In genomic region chrX:37074262-37074892, GRCm38 (mm10) we compare ENCODE assay signal across 9 mouse cellular contexts. TPM values are rescaled to one million over a fixed set of nuclear protein-coding genes. Genes with fewer than 3 reads are reported as not detected.
A peak's percentile ranks its signal among the peaks of the same experiment; 100 is the strongest.
DNase-seq lines count a peak whose midpoint lies in the region; ATAC-seq and TF ChIP-seq lines count a peak whose summit lies in the region.
"Had no signal": no experiment of that assay in that cellular context is flagged by ENCODE, and none has a peak within 500 bp of the region (broad histone marks: within the 10 kb centered on the region; RNA-seq: fewer than 3 reads in every experiment).

No protein-coding gene starts in this region.

- H3K9ac ChIP-seq in limb, embryonic 14.5 days (ENCODE audit: low read depth, low read length, severe bottlenecking), result no peak overlapping the region
- no peak overlapping the region for H3K9ac ChIP-seq in neural tube, embryonic 14.5 days (replicated peaks; ENCODE audit: low read depth, low read length)
- H3K9ac ChIP-seq: midbrain, embryonic 12.5 days had no signal

- H3K4me3 ChIP-seq in limb, embryonic 14.5 days (replicated peaks; ENCODE audit: low read length), result no peak overlapping the region
- H3K4me3 ChIP-seq in neural tube, embryonic 14.5 days (ENCODE audit: low read depth, low read length), result no peak overlapping the region
- no peak overlapping the region for H3K4me3 ChIP-seq in thymus, adult 2 months (ENCODE audit: control insufficient read depth, insufficient read depth, low read length)
- H3K4me3 ChIP-seq: midbrain, embryonic 12.5 days had no signal

- no peak for TF ChIP-seq CTCF in thymus, adult 2 months (IDR thresholded peaks at IDR 0.05; ENCODE audit: borderline replicate concordance, control insufficient read depth, extremely low read depth, insufficient read depth, low read length, poor library complexity)

- H3K36me3 ChIP-seq in limb, embryonic 14.5 days (ENCODE audit: control insufficient read depth, insufficient read depth, low read length), result no peaks in the 10 kb centered on the region
- no peaks in the 10 kb centered on the region for H3K36me3 ChIP-seq in neural tube, embryonic 14.5 days (ENCODE audit: control insufficient read depth, insufficient read depth, low read length)
- H3K36me3 ChIP-seq in thymus, adult 2 months (ENCODE audit: control insufficient read depth, insufficient read depth, low read length), result no peaks in the 10 kb centered on the region
- H3K36me3 ChIP-seq: midbrain, embryonic 12.5 days had no signal

- no peak overlapping the region for H3K4me2 ChIP-seq in limb, embryonic 14.5 days (replicated peaks; ENCODE audit: low read depth, low read length, severe bottlenecking)
- H3K4me2 ChIP-seq in neural tube, embryonic 14.5 days (ENCODE audit: low read depth, low read length), result no peak overlapping the region
- H3K4me2 ChIP-seq: midbrain, embryonic 12.5 days had no signal

- H3K27me3 ChIP-seq in limb, embryonic 14.5 days (ENCODE audit: control insufficient read depth, insufficient read depth, low read length), result no peaks in the 10 kb centered on the region
- H3K27me3 ChIP-seq in neural tube, embryonic 14.5 days (ENCODE audit: control insufficient read depth, insufficient read depth, low read length), result no peaks in the 10 kb centered on the region
- H3K27me3 ChIP-seq in thymus, adult 2 months (ENCODE audit: control insufficient read depth, insufficient read depth, low read length), result no peaks in the 10 kb centered on the region
- H3K27me3 ChIP-seq: midbrain, embryonic 12.5 days had no signal

- H3K27ac ChIP-seq in limb, embryonic 14.5 days (replicated peaks; ENCODE audit: low read depth, low read length), result no peak overlapping the region
- H3K27ac ChIP-seq in neural tube, embryonic 14.5 days (ENCODE audit: low read depth, low read length), result no peak overlapping the region
- H3K27ac ChIP-seq in thymus, adult 2 months (ENCODE audit: control insufficient read depth, insufficient read depth, low read length), result no peak overlapping the region
- H3K27ac ChIP-seq: midbrain, embryonic 12.5 days had no signal

- peak; percentile 52; the same call in 1 of the 2 replicates for ATAC-seq in erythroid progenitor cell, adult 5-6 weeks (replicated peaks; ENCODE audit: low FRiP score, poor library complexity, severe bottlenecking)
- no peak for ATAC-seq in limb, embryonic 14.5 days (ENCODE audit: low FRiP score, low read depth)
- peak; percentile 65 for ATAC-seq in neural tube, embryonic 14.5 days (ENCODE audit: low read depth)

- DNase-seq in urinary bladder, adult 2 months (ENCODE audit: low spot score), result peak; percentile 29
- DNase-seq in urinary bladder, postnatal 10 days (ENCODE audit: low spot score), result no peak
- peak; percentile 13 for DNase-seq in c-Kit-negative CD71-positive TER-119-positive erythroid progenitor cells, embryonic 14.5 days (ENCODE audit: low read depth, low spot score)
- peak; percentile 30 to 58 for DNase-seq in kidney, adult 8-10 months
- peak; percentile 51 for DNase-seq in limb, embryonic 14.5 days (ENCODE audit: low spot score)
- DNase-seq in thymus, adult 2 months, result peak; percentile 51

- H3K9me3 ChIP-seq in limb, embryonic 14.5 days (ENCODE audit: control insufficient read depth, low read length), result no peaks in the 10 kb centered on the region
- no peaks in the 10 kb centered on the region for H3K9me3 ChIP-seq in neural tube, embryonic 14.5 days (ENCODE audit: control insufficient read depth, low read length)
- H3K9me3 ChIP-seq: midbrain, embryonic 12.5 days had no signal

- TF ChIP-seq POLR2A in limb, embryonic 14.5 days (IDR thresholded peaks at IDR 0.05; ENCODE audit: borderline replicate concordance, extremely low read depth, insufficient read depth, insufficient read length), result no peak
- TF ChIP-seq POLR2A in thymus, adult 2 months (IDR thresholded peaks at IDR 0.05; ENCODE audit: control insufficient read depth, extremely low read depth, insufficient read depth, low read length, poor library complexity), result no peak

- no peaks in the 10 kb centered on the region for H3K4me1 ChIP-seq in limb, embryonic 14.5 days (ENCODE audit: control insufficient read depth, insufficient read depth, low read length)
- no peaks in the 10 kb centered on the region for H3K4me1 ChIP-seq in neural tube, embryonic 14.5 days (ENCODE audit: control insufficient read depth, insufficient read depth, low read length)
- H3K4me1 ChIP-seq in thymus, adult 2 months (replicated peaks; ENCODE audit: control insufficient read depth, insufficient read depth, low read length), result no peaks in the 10 kb centered on the region
- H3K4me1 ChIP-seq: midbrain, embryonic 12.5 days had no signal

- 35% methylated on average over 9 of the region's 9 CpGs for WGBS in limb, embryonic 14.5 days
- WGBS in neural tube, embryonic 14.5 days, result 36% methylated on average over 9 of the region's 9 CpGs
- 28% methylated on average over 9 of the region's 9 CpGs for WGBS in thymus, adult 2 months

RNA-seq across cellular contexts. Expression of gene Rpl39, which starts 10.8 kb away (rescaled TPM):
- polyA plus RNA-seq in urinary bladder, adult 2 months (2012; rRNA removed), result 986 and 1,015 TPM in 2 replicates
- total RNA-seq in erythroid progenitor cell, adult 5-6 weeks (2015; ENCODE audit: low replicate concordance), result 436 and 515 TPM in 2 replicates
- total RNA-seq in erythroid progenitor cell, adult 5-6 weeks (2017; ENCODE audit: low replicate concordance), result 335 and 802 TPM in 2 replicates
- 539 and 1,130 TPM in 2 replicates for polyA plus RNA-seq in limb, embryonic 14.5 days (2012; rRNA removed)
- polyA plus RNA-seq in limb, embryonic 14.5 days (2014; fragmentation: Nextera tagmentation; extraction: Ambion mirVana), result 592 and 658 TPM in 2 replicates
- polyA plus RNA-seq in neural tube, embryonic 14.5 days (2014; fragmentation: Nextera tagmentation; extraction: Ambion mirVana), result 292 and 307 TPM in 2 replicates
- 98.5 and 123 TPM in 2 replicates for polyA plus RNA-seq in thymus, adult 2 months (2012; rRNA removed)

RNA-seq across cellular contexts. Expression of gene Sowahd, which starts 25.7 kb away (rescaled TPM):
- polyA plus RNA-seq in urinary bladder, adult 2 months (2012; rRNA removed), result not detected in 2 replicates
- total RNA-seq in erythroid progenitor cell, adult 5-6 weeks (2015; ENCODE audit: low replicate concordance), result not detected in 2 replicates
- not detected in 2 replicates for total RNA-seq in erythroid progenitor cell, adult 5-6 weeks (2017; ENCODE audit: low replicate concordance)
- polyA plus RNA-seq in limb, embryonic 14.5 days (2012; rRNA removed), result not detected in 2 replicates
- polyA plus RNA-seq in limb, embryonic 14.5 days (2014; fragmentation: Nextera tagmentation; extraction: Ambion mirVana), result not detected in 2 replicates
- polyA plus RNA-seq in neural tube, embryonic 14.5 days (2014; fragmentation: Nextera tagmentation; extraction: Ambion mirVana), result not detected in 2 replicates
- 0.13 and 0.19 TPM in 2 replicates for polyA plus RNA-seq in thymus, adult 2 months (2012; rRNA removed)
- polyA plus RNA-seq: midbrain, embryonic 12.5 days had no signal

RNA-seq across cellular contexts. Expression of gene Upf3b, which starts 35.7 kb away (rescaled TPM):
- polyA plus RNA-seq in urinary bladder, adult 2 months (2012; rRNA removed), result 30.7 and 32.1 TPM in 2 replicates
- 55.1 and 75.5 TPM in 2 replicates for total RNA-seq in erythroid progenitor cell, adult 5-6 weeks (2015; ENCODE audit: low replicate concordance)
- total RNA-seq in erythroid progenitor cell, adult 5-6 weeks (2017; ENCODE audit: low replicate concordance), result 74.7 and 95.0 TPM in 2 replicates
- 17.9 and 27.9 TPM in 2 replicates for polyA plus RNA-seq in limb, embryonic 14.5 days (2012; rRNA removed)
- 13.1 and 16.3 TPM in 2 replicates for polyA plus RNA-seq in limb, embryonic 14.5 days (2014; fragmentation: Nextera tagmentation; extraction: Ambion mirVana)
- polyA plus RNA-seq in neural tube, embryonic 14.5 days (2014; fragmentation: Nextera tagmentation; extraction: Ambion mirVana), result 32.4 and 33.6 TPM in 2 replicates
- 4.8 and 5.0 TPM in 2 replicates for polyA plus RNA-seq in thymus, adult 2 months (2012; rRNA removed)

RNA-seq across cellular contexts. Expression of gene Nkap, which starts 52.2 kb away (rescaled TPM):
- 4.2 and 5.3 TPM in 2 replicates for polyA plus RNA-seq in urinary bladder, adult 2 months (2012; rRNA removed)
- total RNA-seq in erythroid progenitor cell, adult 5-6 weeks (2015; ENCODE audit: low replicate concordance), result 6.8 and 14.3 TPM in 2 replicates
- 9.7 and 57.9 TPM in 2 replicates for total RNA-seq in erythroid progenitor cell, adult 5-6 weeks (2017; ENCODE audit: low replicate concordance)
- polyA plus RNA-seq in limb, embryonic 14.5 days (2012; rRNA removed), result 6.4 and 6.9 TPM in 2 replicates
- 11.8 and 12.4 TPM in 2 replicates for polyA plus RNA-seq in limb, embryonic 14.5 days (2014; fragmentation: Nextera tagmentation; extraction: Ambion mirVana)
- 31.3 and 32.7 TPM in 2 replicates for polyA plus RNA-seq in neural tube, embryonic 14.5 days (2014; fragmentation: Nextera tagmentation; extraction: Ambion mirVana)
- 5.9 and 6.8 TPM in 2 replicates for polyA plus RNA-seq in thymus, adult 2 months (2012; rRNA removed)
